ENCODE assay signal across 9 mouse cellular contexts in genomic region chr1:59687493-59687892, GRCm38 (mm10). TPM values are rescaled to one million over a fixed set of nuclear protein-coding genes. Genes with fewer than 3 reads are reported as not detected.
DNase-seq lines count a peak whose midpoint lies in the region; ATAC-seq and TF ChIP-seq lines count a peak whose summit lies in the region.
"Had no signal": no experiment of that assay in that cellular context is flagged by ENCODE, and none has a peak within 500 bp of the region (broad histone marks: within the 10 kb centered on the region; RNA-seq: fewer than 3 reads in every experiment).

No protein-coding gene starts in this region.

- TF ChIP-seq POLR2A in ES-Bruce4 (IDR thresholded peaks at IDR 0.05; ENCODE audit: insufficient read depth, low read length): no peak

- no peak for TF ChIP-seq CTCF in ES-Bruce4 (IDR thresholded peaks at IDR 0.05; ENCODE audit: low read depth, low read length)

- DNase-seq in hindbrain, embryonic 10.5 days (ENCODE audit: low spot score): no peak
- DNase-seq in adipocyte (ENCODE audit: low spot score): peak; percentile 11
- DNase-seq in kidney, postnatal 36 days: peak; percentile 5 to 28
- no peak for DNase-seq in layer of hippocampus, adult 18-20 months (ENCODE audit: low spot score in 2 of 2)
- DNase-seq in left cerebral cortex, postnatal 10 days (ENCODE audit: extremely low spot score in 1 of 2, low spot score in 2 of 2): no peak
- DNase-seq: cerebellum, adult 11-12 months had no signal

- no peaks in the 10 kb centered on the region for H3K9me3 ChIP-seq in hindbrain, embryonic 10.5 days
- no peaks in the 10 kb centered on the region for H3K9me3 ChIP-seq in hindbrain, embryonic 16.5 days (ENCODE audit: control insufficient read depth, low read length)
- H3K9me3 ChIP-seq in ES-Bruce4 (replicated peaks; ENCODE audit: control insufficient read depth, insufficient read depth, low read length, poor library complexity, severe bottlenecking): no peaks in the 10 kb centered on the region

- TF ChIP-seq EP300 in ES-Bruce4 (IDR thresholded peaks at IDR 0.05; ENCODE audit: insufficient read depth, low read depth, low read length): no peak

- intact Hi-C loops in left cerebral cortex, postnatal 10 days (cut with DNase I): no loop called here

- H3K4me3 ChIP-seq in hindbrain, embryonic 10.5 days: peak overlapping the region; percentile 80; the same call in 1 of the 2 replicates
- H3K4me3 ChIP-seq in hindbrain, embryonic 16.5 days (ENCODE audit: low read length): no peak overlapping the region
- peak overlapping the region; percentile 41 for H3K4me3 ChIP-seq in ES-Bruce4 (ENCODE audit: low read depth, low read length)

- H3K9ac ChIP-seq in hindbrain, embryonic 16.5 days (ENCODE audit: low read depth, low read length): no peak overlapping the region
- peak overlapping the region; percentile 91 for H3K9ac ChIP-seq in ES-Bruce4 (ENCODE audit: low read depth, poor library complexity, severe bottlenecking)

- peaks cover 54% of the 10 kb centered on the region for H3K36me3 ChIP-seq in hindbrain, embryonic 10.5 days
- H3K36me3 ChIP-seq in hindbrain, embryonic 16.5 days (ENCODE audit: control insufficient read depth, insufficient read depth, low read length): peaks cover 7% of the 10 kb centered on the region
- peaks cover 57% of the 10 kb centered on the region for H3K36me3 ChIP-seq in ES-Bruce4 (ENCODE audit: control insufficient read depth, insufficient read depth, low read length, poor library complexity, severe bottlenecking)

- H3K27me3 ChIP-seq in hindbrain, embryonic 10.5 days (ENCODE audit: insufficient read depth, poor library complexity, severe bottlenecking): 0 out of 2 replicates have a peak, but pooled peaks cover 7% of the 10 kb centered on the region
- H3K27me3 ChIP-seq in hindbrain, embryonic 16.5 days (replicated peaks; ENCODE audit: control insufficient read depth, insufficient read depth, low read length): no peaks in the 10 kb centered on the region
- H3K27me3 ChIP-seq in ES-Bruce4 (ENCODE audit: control insufficient read depth, insufficient read depth, low read length, poor library complexity, severe bottlenecking): no peaks in the 10 kb centered on the region

- WGBS in hindbrain, embryonic 10.5 days: 70% methylated on average over 1 of the region's 1 CpGs
- WGBS in hindbrain, embryonic 16.5 days: 80% methylated on average over 1 of the region's 1 CpGs

- H3K4me1 ChIP-seq in hindbrain, embryonic 10.5 days (replicated peaks): peaks cover 22% of the 10 kb centered on the region
- peaks cover 14% of the 10 kb centered on the region for H3K4me1 ChIP-seq in hindbrain, embryonic 16.5 days (ENCODE audit: control insufficient read depth, insufficient read depth, low read depth, low read length)
- H3K4me1 ChIP-seq in ES-Bruce4 (ENCODE audit: control insufficient read depth, insufficient read depth, low read length): no peaks in the 10 kb centered on the region

- H3K27ac ChIP-seq in hindbrain, embryonic 10.5 days: no peak overlapping the region
- no peak overlapping the region for H3K27ac ChIP-seq in hindbrain, embryonic 16.5 days (ENCODE audit: low read depth, low read length)
- no peak overlapping the region for H3K27ac ChIP-seq in ES-Bruce4 (ENCODE audit: insufficient read depth, low read length)

- no peak for ATAC-seq in hindbrain, embryonic 16.5 days
- no peak for ATAC-seq in monocyte, adult 5-6 weeks (replicated peaks; ENCODE audit: insufficient number of reproducible peaks, low FRiP score, low TSS enrichment, poor library complexity, severe bottlenecking)

- no peak overlapping the region; the same call in 1 of the 2 replicates for H3K4me2 ChIP-seq in hindbrain, embryonic 16.5 days (ENCODE audit: low read length)

RNA-seq across cellular contexts. Expression of gene Nop58, which starts 2.7 kb away (rescaled TPM):
- 194 and 279 TPM in 2 replicates for polyA plus RNA-seq in hindbrain, embryonic 10.5 days (2016; fragmentation: Nextera tagmentation; extraction: Ambion mirVana)
- polyA plus RNA-seq in hindbrain, embryonic 16.5 days (2015; fragmentation: Nextera tagmentation; extraction: Ambion mirVana): 134 and 137 TPM in 2 replicates
- 599 and 651 TPM in 2 replicates for polyA plus RNA-seq in ES-Bruce4 (2011; ENCODE audit: insufficient read depth, insufficient read length, low read depth, missing spikeins)
- total RNA-seq in layer of hippocampus, adult 18-20 months (2021): 10 to 100 TPM; 53.8 to 57.1 TPM
- 10 to 100 TPM; 73.3 to 74.4 TPM for total RNA-seq in left cerebral cortex, postnatal 10 days (2021)
- total RNA-seq in monocyte, adult 5-6 weeks (2017): 252 to 325 TPM (median 279 TPM) in 3 replicates

RNA-seq across cellular contexts. Expression of gene Sumo1, which starts 16.9 kb away (rescaled TPM):
- 514 and 535 TPM in 2 replicates for polyA plus RNA-seq in hindbrain, embryonic 10.5 days (2016; fragmentation: Nextera tagmentation; extraction: Ambion mirVana)
- 307 and 311 TPM in 2 replicates for polyA plus RNA-seq in hindbrain, embryonic 16.5 days (2015; fragmentation: Nextera tagmentation; extraction: Ambion mirVana)
- polyA plus RNA-seq in ES-Bruce4 (2011; ENCODE audit: insufficient read depth, insufficient read length, low read depth, missing spikeins): 378 and 420 TPM in 2 replicates
- 100 to 1,000 TPM; 117 to 119 TPM for total RNA-seq in layer of hippocampus, adult 18-20 months (2021)
- 100 to 1,000 TPM; 105 to 111 TPM for total RNA-seq in left cerebral cortex, postnatal 10 days (2021)
- total RNA-seq in monocyte, adult 5-6 weeks (2017): 166 to 204 TPM (median 186 TPM) in 3 replicates

Comparison
In these comparisons a context has a peak if more than half of its experiments do, and no peak if none do; other contexts are left out.
1. DNase-seq: peak in adipocyte (single experiment) and kidney, postnatal 36 days (2 of 2); none in hindbrain, embryonic 10.5 days (single experiment), layer of hippocampus, adult 18-20 months (0 of 2) and left cerebral cortex, postnatal 10 days (0 of 2).